Mouse (Mus musculus): ENCODE data around the gene Plek.
"Not testable (repeated sequence)": the region's sequence is repeated elsewhere in the genome, so short reads cannot be mapped to it uniquely, and the experiment has no call there.

Gene Plek

GRCm38 (mm10) chr11:17051545-17052475 is at the start of gene Plek, which contains the start of gene Cnrip1:
Gene Plek, minus strand, starts transcription at chr11:17052381.
Gene Cnrip1, plus strand, starts transcription at chr11:17051586.
- DNase-seq = peak; percentile 5 to 7

- no peak for DNase-seq
Measured at GRCm38 (mm10) chr11:17086106-17086505, 33.9 kb upstream of the Plek start.

DNA sequence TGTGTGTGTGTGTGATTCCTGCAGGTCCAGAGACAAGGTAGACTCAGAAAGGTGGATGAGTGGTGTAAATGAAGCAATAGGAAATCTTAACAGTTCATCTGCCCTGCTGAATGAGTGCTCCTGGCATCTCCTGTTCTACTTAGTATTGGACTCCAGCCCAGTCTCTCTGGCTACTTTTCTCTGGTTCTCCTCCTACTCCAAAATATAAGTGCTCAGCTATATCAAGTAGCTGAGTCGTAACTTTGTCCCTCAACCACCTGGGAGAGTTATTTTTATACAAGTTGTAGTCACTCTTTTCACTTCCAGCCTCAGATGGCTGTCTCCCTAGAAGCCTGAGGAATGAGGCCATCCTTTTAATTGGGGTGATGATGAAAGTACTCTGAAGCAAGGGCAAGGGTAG is 31.7 kb upstream of the Plek start:
- DNase-seq = no peak

DNA sequence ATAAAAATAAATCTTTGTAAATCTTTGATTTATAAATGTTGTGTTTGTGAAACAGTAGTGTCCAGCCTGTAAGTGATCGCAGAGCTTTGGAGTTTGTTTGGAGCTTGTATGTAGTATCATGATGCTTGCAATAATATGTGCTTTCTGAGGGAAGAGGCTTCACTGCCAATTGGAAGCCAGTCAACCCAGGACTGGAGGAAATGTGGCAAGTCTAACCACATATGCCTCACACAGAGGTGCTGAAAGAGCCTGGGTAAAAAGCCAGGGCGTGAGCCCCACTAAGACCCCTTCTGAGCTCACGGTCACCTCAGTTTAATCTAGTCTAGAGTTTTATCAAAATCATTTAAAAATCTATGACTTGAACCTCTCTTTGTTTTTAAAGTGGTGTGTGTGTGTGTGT is 31.3 kb upstream of the Plek start:
- no peak for DNase-seq

DNA sequence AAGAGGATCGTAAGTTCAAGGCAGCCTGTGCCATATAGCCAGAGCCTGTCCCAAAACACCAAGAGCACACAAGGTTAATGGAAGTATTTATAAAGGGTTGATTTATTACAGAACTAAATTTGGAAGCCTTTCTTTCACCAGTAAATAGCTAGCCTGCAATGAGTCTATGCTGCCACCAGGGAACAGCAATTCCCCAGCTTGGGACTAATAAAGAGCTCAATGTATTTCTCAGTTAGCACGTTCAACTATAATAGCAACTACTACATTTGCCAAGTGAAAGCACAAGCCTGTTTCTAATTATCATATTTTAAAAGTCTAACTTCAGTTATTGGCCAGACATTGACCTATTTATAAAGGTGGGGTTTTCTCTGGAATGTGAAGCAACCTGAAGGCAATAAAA is 30.8 kb upstream of the Plek start:
- DNase-seq = no peak

DNA sequence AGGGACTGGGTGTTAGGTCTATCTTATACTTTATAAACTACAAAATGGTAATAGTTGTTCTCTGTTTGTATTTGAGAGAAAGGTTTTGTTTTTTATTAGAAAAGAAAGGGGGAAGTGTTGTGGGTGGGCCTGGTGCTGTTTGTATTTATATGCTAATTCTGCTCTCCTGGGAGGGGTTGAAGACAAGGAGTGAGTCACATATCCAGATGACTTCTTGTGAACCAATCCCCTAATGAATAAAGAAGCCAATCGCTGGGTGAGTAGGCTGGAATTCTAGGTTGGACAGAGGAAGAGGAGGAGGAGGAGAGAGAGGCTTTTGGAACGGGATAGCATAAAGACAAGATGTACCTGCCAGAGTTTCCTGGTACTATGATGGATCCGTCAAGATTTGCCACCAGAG is 29.9 kb upstream of the Plek start:
- no peak for DNase-seq

GRCm38 (mm10) chr11:17075656-17076055 is 23.5 kb upstream of the Plek start:
- no peak for DNase-seq

DNA sequence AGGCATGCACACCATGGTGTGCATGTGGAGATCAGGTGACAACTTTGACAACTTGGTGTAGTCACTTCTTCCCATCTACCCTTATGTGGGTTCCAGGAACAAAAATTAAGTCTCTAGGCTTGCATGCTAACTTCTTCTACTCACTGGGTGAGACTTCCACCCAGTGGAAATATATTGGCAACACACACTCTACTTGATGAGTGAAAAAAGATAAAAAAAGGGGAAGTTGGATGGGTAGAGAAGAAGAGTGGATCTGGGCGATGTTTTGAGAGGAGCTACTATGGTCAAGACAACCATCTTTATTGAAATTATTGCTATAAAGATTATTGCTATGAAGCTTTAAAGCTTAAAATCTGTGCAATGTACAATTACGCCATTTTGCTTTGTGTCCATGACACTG is 17.2 kb upstream of the Plek start:
- DNase-seq = not testable (repeated sequence)

- no peak for DNase-seq
Measured at GRCm38 (mm10) chr11:17052476-17053049, 382 bp upstream of the Plek start.

- no peak for DNase-seq
Measured at GRCm38 (mm10) chr11:17045806-17046205, 6.4 kb downstream of the Plek start.

DNA sequence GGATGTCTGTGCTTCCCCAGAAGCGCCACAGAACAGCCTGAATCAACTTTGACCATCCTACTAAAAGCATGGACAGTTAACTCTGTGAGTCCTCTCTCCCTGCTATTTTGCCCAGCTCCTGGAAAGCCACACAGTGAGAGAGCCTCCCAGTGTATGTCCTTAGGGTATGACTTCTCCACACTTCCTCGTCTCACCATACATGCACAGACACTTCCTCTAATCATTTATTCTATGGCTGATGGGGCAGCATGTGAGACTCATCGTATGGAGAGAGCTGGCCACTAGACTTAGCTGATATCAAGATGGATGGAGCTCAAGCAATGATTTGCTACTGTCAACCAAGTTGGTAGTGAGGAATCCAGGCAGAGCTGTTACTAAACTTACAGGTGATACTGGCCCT is 28.2 kb downstream of the Plek start:
- DNase-seq = no peak

- no peak for DNase-seq
Measured at GRCm38 (mm10) chr11:17023206-17023605, 29.0 kb downstream of the Plek start.

GRCm38 (mm10) chr11:17019328-17019727 is 32.9 kb downstream of the Plek start:
- no peak for DNase-seq

DNA sequence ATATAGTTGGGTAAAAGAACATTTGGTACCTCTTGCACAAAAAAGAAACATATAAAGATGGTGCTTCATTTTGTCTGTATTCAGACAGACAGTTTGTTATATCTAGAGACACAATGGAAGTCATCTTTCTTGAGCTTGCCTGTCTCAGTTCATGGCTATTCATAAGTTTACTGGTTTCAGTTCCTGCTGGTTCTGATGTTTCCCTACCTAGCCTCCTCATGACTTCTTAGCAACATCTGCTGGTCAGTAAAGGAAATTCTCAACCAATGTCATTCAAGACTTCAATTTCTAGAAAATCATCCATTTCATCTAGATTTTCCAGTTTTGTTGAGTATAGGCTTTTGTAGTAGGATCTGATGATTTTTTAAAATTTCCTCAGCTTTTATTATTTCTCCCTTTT is 39.2 kb downstream of the Plek start:
- DNase-seq = no peak

- no peak for DNase-seq
Measured at GRCm38 (mm10) chr11:17008498-17008941, 43.7 kb downstream of the Plek start.

- no peak for DNase-seq
Measured at GRCm38 (mm10) chr11:17007517-17008173, 44.5 kb downstream of the Plek start.

- not testable (repeated sequence) for DNase-seq
Measured at GRCm38 (mm10) chr11:17006526-17006925, 45.7 kb downstream of the Plek start.

- no peak for DNase-seq
Measured at GRCm38 (mm10) chr11:17004899-17005846, 47.0 kb downstream of the Plek start.

DNA sequence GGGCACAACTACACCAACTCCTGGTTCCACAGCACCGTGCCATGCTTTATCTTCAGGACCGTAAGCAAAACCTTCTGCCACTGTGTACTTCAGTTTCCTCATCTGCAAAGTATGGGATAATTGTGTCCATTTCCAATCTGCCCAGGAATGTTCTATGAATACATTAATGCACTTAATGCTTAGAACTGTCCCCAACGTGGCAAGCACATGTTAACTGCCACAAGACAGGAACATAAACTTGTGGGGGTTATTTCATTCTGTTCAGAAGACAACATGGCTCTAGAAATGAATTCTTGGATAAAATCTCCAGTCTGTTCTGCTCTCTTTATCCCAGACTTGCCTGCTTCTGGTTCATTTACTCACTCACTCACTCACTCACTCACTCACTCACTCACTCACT is 48.4 kb downstream of the Plek start:
- DNase-seq = no peak

GRCm38 (mm10) chr11:17002739-17003373 is 49.3 kb downstream of the Plek start:
- no peak for DNase-seq

DNA sequence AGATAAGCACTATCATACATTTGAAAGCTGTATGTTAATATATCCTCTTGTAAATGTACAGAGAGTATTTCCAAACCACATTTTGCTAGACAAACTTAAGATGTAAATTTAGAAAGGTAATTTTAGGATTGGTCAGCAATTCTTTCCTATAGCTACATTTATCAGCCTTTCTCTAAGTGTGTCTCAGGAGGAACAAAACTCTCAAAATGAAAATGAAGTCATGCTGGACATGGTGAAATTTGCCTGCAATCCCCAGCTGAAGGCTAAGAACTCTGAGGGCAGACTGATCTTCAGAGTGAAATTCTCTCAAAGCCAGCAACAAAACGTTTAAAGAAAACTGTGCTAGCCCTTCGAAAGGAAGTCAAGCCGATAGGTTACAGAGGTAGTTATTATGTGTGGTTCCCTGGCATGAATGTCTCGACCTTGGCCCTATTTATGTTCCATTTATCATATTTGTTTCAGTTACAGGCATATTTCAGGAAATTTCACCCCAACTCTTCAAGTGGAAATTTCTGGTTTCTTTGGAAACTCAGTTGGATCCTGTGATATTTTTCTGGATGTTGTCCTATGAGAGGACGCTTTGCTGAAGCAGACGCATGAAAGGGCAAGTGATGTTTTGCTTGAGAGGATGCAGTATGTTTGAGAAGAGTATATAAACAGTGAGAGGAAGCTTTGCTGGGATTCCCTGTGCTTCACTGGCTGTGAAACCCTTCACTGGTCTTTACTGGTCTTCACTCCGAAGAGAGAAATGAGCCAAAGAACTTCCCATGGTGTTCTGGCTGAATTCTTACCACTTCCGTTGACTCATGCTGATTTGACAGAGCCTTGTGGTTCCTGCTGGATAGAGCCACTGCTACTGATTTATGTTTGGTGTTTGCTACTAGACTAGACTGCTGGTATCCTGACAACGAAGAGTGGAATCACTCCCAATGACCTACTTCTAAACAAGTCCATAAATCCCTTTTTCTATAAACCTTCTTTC is 51.5 kb downstream of the Plek start:
- DNase-seq = no peak
